Mouse (Mus musculus): ENCODE measurements around the gene Mprip. TPM values are rescaled to one million over a fixed set of nuclear protein-coding genes. Genes with fewer than 3 reads are reported as not detected.
A peak's percentile ranks its signal among the peaks of the same experiment; 100 is the strongest.

The Mprip gene
- polyA plus RNA-seq, 1 experiment from 2014 or later = 26.6 TPM

DNA sequence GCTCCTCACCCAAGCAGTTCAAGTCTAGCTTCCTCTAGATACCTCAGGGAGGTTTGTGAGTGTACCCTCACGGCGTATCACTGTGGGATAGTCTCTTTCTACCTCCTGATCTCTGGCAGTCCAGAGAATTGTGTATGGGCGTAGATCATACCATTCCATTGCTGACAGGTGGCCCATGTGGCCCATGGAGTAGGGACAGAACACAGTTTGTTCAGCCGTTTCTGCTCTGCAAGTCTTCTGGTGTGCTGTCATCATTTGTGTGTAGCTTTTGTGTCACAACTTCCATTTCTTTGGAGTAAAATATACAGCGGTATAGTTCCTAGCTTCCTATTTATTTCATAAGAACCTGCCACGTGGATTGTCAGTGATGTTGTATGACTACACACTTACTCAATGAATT lies 23.9 kb downstream of the Mprip start:
- H3K9ac ChIP-seq (ENCODE audit: low read length) = no peak overlapping the region
- H3K36me3 ChIP-seq (ENCODE audit: control insufficient read depth, insufficient read depth) = no peaks in the 10 kb centered on the region
- H3K9me3 ChIP-seq (replicated peaks; ENCODE audit: control insufficient read depth, low read length) = no peaks in the 10 kb centered on the region
- H3K27ac ChIP-seq (ENCODE audit: low read length) = no peak overlapping the region
- no peak overlapping the region for H3K4me3 ChIP-seq (ENCODE audit: low read length)
- no peak; the same call in 1 of the 2 replicates for ATAC-seq (replicated peaks; ENCODE audit: extremely low read depth, insufficient read depth, low FRiP score)
- H3K27me3 ChIP-seq (ENCODE audit: control insufficient read depth, insufficient read depth, low read length) = no peaks in the 10 kb centered on the region
- 93% methylated on average over 6 of the region's 6 CpGs for WGBS
- H3K4me1 ChIP-seq (ENCODE audit: control insufficient read depth, insufficient read depth, low read length) = peaks cover 13% of the 10 kb centered on the region
- H3K4me2 ChIP-seq (ENCODE audit: low read depth, low read length) = no peak overlapping the region

DNA sequence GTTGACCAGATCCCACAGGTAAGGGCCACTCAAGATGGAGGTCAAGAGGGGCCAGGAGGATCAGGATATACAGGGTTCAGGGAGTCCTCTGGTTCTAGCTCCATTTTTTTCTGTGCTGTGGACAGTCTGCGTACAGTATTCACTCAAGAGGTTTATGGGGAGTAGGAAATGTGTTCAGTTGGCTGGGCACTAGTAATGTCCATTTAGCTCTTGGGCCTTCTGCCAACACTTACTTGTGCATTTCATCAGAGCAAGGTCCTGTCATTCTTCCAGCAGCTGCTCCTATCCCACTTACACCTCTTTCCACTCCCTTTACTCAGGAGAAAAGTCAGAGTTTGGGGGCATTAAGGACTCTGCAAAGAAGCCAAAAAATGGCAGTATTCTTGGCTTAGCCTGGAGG lies 33.4 kb downstream of the Mprip start:
- WGBS = 18% methylated on average over 1 of the region's 1 CpGs
- Histone ChIP-seq H3K9ac (ENCODE audit: low read length) (no peak overlapping the region), H3K9me3 (replicated peaks; ENCODE audit: control insufficient read depth, low read length) (no peaks in the 10 kb centered on the region), H3K4me1 (ENCODE audit: control insufficient read depth, insufficient read depth, low read length) (peaks cover 13% of the 10 kb centered on the region), H3K27ac (ENCODE audit: low read length) (no peak overlapping the region; the same call in 1 of the 2 replicates), H3K27me3 (ENCODE audit: control insufficient read depth, insufficient read depth, low read length) (no peaks in the 10 kb centered on the region), H3K4me2 (ENCODE audit: low read depth, low read length) (no peak overlapping the region), H3K4me3 (ENCODE audit: low read length) (no peak overlapping the region), H3K36me3 (ENCODE audit: control insufficient read depth, insufficient read depth) (peaks cover 15% of the 10 kb centered on the region)
- no peak for ATAC-seq (replicated peaks; ENCODE audit: extremely low read depth, insufficient read depth, low FRiP score)

DNA sequence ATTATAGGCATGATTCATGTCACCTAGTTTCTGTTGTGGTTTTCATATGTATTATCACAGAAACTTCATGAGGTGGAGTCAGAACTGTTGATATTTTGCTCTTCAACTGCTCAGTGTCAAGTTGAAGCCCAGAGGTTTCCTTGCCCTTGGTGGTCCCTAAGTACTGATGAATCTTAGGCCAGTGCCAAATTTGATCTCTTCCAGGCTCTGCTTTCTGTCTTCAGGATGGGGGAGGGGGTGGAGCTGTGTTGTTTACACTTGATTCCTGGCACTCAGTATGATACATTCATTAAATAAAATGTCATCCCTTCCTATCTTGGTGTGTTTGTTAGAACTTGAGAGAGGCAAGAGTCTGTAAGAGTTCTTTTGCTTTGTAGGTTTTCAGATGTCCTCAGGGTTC lies 34.4 kb downstream of the Mprip start:
- ATAC-seq (replicated peaks; ENCODE audit: extremely low read depth, insufficient read depth, low FRiP score) = no peak
- Histone ChIP-seq H3K27ac (ENCODE audit: low read length) (no peak overlapping the region), H3K9ac (ENCODE audit: low read length) (no peak overlapping the region)

DNA sequence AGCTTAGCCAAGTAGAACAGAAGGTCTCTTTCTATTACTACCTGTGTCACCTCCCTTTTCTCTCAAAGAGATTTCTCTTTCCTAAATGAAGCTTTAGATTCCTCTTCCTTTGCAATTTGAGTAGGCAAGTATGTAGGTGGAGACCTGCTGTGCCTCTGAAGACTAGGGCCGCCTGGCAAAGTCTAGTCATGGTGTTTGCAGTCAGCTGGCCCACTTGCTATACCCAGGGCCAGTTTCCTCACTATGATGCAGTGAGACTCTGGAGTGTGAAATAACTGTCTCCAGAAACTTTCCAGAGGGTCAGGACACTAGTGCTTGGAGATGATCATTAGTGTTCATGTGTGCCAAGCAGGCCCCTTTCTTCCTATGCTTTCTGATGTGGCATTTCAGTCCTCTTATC lies 36.5 kb downstream of the Mprip start:
- H3K9ac ChIP-seq (ENCODE audit: low read length) = no peak overlapping the region
- H3K27me3 ChIP-seq (ENCODE audit: control insufficient read depth, insufficient read depth, low read length) = no peaks in the 10 kb centered on the region
- H3K4me3 ChIP-seq (ENCODE audit: low read length) = no peak overlapping the region
- no peaks in the 10 kb centered on the region for H3K9me3 ChIP-seq (replicated peaks; ENCODE audit: control insufficient read depth, low read length)
- H3K4me2 ChIP-seq (ENCODE audit: low read depth, low read length) = no peak overlapping the region
- 93% methylated on average over 1 of the region's 1 CpGs for WGBS
- ATAC-seq (replicated peaks; ENCODE audit: extremely low read depth, insufficient read depth, low FRiP score) = no peak
- H3K27ac ChIP-seq (ENCODE audit: low read length) = no peak overlapping the region
- H3K4me1 ChIP-seq (ENCODE audit: control insufficient read depth, insufficient read depth, low read length) = peaks cover 13% of the 10 kb centered on the region
- H3K36me3 ChIP-seq (ENCODE audit: control insufficient read depth, insufficient read depth) = peaks cover 20% of the 10 kb centered on the region

More for the DNA sequence above, 34.4 kb downstream of the Mprip start:
- Histone ChIP-seq H3K9me3 (replicated peaks; ENCODE audit: control insufficient read depth, low read length) (no peaks in the 10 kb centered on the region), H3K4me3 (ENCODE audit: low read length) (no peak overlapping the region), H3K4me2 (ENCODE audit: low read depth, low read length) (no peak overlapping the region), H3K27me3 (ENCODE audit: control insufficient read depth, insufficient read depth, low read length) (no peaks in the 10 kb centered on the region), H3K36me3 (ENCODE audit: control insufficient read depth, insufficient read depth) (peaks cover 16% of the 10 kb centered on the region), H3K4me1 (ENCODE audit: control insufficient read depth, insufficient read depth, low read length) (peaks cover 13% of the 10 kb centered on the region)

DNA sequence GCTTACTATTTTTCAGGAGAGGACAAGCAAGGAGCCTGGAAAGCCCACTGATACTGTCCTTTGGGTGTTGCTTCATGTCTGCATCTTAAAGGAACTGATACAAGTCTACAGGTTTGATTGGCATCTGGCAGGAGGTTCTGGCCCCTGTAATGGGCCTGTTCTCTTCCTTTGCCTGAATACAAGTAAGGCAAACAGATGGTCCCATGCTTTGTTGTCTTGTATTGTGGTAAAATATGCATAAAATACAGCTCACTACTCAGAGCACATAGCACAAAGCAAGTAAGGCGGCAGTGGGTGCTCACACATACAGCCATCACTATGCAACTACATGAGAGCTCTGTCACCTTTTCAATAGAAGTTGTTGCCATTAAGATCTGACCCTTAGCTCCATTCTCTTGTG lies 39.7 kb downstream of the Mprip start:
- H3K4me2 ChIP-seq (ENCODE audit: low read depth, low read length) = no peak overlapping the region

DNA sequence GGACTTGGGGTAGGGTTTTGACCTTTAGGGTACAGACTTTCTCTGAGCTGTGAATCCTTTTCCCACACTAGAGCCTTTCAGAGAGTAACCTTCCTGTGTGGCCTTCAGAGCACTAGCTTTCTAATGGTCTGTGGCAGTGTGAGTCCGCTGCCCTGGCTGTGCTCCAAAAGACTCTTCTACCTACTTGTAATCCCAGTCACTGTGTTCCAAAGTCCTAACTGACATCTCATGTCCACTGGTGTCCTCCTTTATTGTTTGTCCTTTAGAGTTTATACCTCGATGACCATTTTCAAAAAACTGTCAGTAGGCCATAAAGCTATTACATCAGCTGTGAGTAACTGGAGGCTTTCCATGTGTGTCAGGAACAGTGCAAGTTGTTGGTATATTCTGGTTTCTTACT lies 44.0 kb downstream of the Mprip start:
- Histone ChIP-seq H3K27me3 (ENCODE audit: control insufficient read depth, insufficient read depth, low read length) (no peaks in the 10 kb centered on the region), H3K27ac (ENCODE audit: low read length) (0 out of 2 replicates have a peak overlapping the region, but pooled peaks have one; percentile 33), H3K9me3 (replicated peaks; ENCODE audit: control insufficient read depth, low read length) (no peaks in the 10 kb centered on the region), H3K36me3 (ENCODE audit: control insufficient read depth, insufficient read depth) (peaks cover 5% of the 10 kb centered on the region; the same call in 1 of the 2 replicates), H3K9ac (ENCODE audit: low read length) (no peak overlapping the region), H3K4me2 (ENCODE audit: low read depth, low read length) (no peak overlapping the region), H3K4me1 (ENCODE audit: control insufficient read depth, insufficient read depth, low read length) (peaks cover 46% of the 10 kb centered on the region), H3K4me3 (ENCODE audit: low read length) (no peak overlapping the region)
- 66% methylated on average over 2 of the region's 2 CpGs for WGBS
- ATAC-seq (replicated peaks; ENCODE audit: extremely low read depth, insufficient read depth, low FRiP score) = no peak

More for the DNA sequence above, 39.7 kb downstream of the Mprip start:
- H3K27ac ChIP-seq (ENCODE audit: low read length) = no peak overlapping the region
- no peaks in the 10 kb centered on the region for H3K9me3 ChIP-seq (replicated peaks; ENCODE audit: control insufficient read depth, low read length)
- peaks cover 15% of the 10 kb centered on the region for H3K4me1 ChIP-seq (ENCODE audit: control insufficient read depth, insufficient read depth, low read length)
- no peak overlapping the region for H3K4me3 ChIP-seq (ENCODE audit: low read length)
- no peak for ATAC-seq (replicated peaks; ENCODE audit: extremely low read depth, insufficient read depth, low FRiP score)
- H3K36me3 ChIP-seq (ENCODE audit: control insufficient read depth, insufficient read depth) = peaks cover 20% of the 10 kb centered on the region
- WGBS = 94% methylated on average over 1 of the region's 1 CpGs
- H3K27me3 ChIP-seq (ENCODE audit: control insufficient read depth, insufficient read depth, low read length) = no peaks in the 10 kb centered on the region
- H3K9ac ChIP-seq (ENCODE audit: low read length) = no peak overlapping the region

DNA sequence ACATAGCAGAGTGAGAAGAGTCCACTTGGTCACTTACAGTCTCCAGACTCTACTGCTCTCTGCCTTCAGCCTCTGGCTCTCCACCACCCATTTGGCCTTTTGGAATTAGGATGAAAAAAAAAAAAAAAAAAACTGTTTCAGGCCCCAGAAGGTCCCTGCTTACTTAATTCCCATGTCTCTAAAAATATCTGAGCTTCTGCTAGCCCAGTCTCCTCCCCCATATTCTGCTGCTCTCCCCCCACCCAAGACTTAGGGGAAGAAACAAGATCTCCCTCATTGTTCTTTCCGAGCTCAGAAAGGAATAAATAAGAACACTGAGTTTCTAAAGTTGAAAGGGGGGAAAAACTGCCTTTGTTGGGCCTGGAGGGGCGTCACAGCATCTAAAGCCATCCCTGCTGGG lies 46.4 kb downstream of the Mprip start:
- no peaks in the 10 kb centered on the region for H3K27me3 ChIP-seq (ENCODE audit: control insufficient read depth, insufficient read depth, low read length)
- WGBS = 36% methylated on average over 2 of the region's 2 CpGs

DNA sequence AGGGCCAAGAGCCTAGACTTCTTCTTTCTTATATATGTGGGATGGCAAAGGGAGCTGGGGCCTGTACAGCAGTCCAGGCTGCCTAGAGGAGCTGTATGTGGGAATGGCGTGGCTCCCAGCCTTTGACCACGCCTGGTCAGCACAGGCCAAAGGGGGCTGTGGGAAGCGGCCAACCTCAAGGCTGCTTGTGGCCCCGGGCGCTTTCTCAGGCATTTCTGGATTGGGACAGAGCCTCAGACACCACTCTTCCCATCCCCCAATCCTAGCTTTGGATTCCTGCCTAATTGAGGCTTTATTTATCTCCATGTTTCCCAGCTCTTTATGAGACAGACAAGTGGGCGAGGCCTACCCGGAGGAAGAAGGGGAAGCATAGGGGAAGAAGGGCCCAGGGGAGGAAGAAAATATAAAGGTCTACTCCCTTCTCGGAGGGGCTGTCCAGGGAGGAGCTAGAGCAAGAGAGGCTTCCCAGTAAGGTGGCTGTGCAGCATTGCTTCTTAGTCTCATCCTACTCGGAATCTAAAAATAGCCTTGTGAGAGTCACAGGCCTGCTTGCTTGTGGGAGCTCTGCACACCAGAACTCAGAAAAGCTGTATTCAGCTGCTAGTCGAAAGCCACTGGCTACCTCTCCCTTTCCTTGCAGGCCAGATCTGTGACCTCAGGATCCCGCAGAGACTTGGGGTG lies 47.0 kb downstream of the Mprip start:
- Histone ChIP-seq H3K4me3 (ENCODE audit: low read length) (peak overlapping the region; percentile 24), H3K36me3 (ENCODE audit: control insufficient read depth, insufficient read depth) (no peaks in the 10 kb centered on the region), H3K9ac (ENCODE audit: low read length) (peak overlapping the region; percentile 69), H3K27ac (ENCODE audit: low read length) (peak overlapping the region; percentile 97), H3K9me3 (replicated peaks; ENCODE audit: control insufficient read depth, low read length) (no peaks in the 10 kb centered on the region), H3K27me3 (ENCODE audit: control insufficient read depth, insufficient read depth, low read length) (no peaks in the 10 kb centered on the region), H3K4me1 (ENCODE audit: control insufficient read depth, insufficient read depth, low read length) (peaks cover 46% of the 10 kb centered on the region), H3K4me2 (ENCODE audit: low read depth, low read length) (peak overlapping the region; percentile 62)
- WGBS = 14% methylated on average over 11 of the region's 11 CpGs
- peak; percentile 84 for ATAC-seq (replicated peaks; ENCODE audit: extremely low read depth, insufficient read depth, low FRiP score)

More for the DNA sequence above, 46.4 kb downstream of the Mprip start:
- Histone ChIP-seq H3K9ac (ENCODE audit: low read length) (peak overlapping the region; percentile 69), H3K27ac (ENCODE audit: low read length) (peak overlapping the region; percentile 97), H3K4me2 (ENCODE audit: low read depth, low read length) (peak overlapping the region; percentile 62), H3K4me3 (ENCODE audit: low read length) (no peak overlapping the region), H3K36me3 (ENCODE audit: control insufficient read depth, insufficient read depth) (no peaks in the 10 kb centered on the region), H3K9me3 (replicated peaks; ENCODE audit: control insufficient read depth, low read length) (no peaks in the 10 kb centered on the region), H3K4me1 (ENCODE audit: control insufficient read depth, insufficient read depth, low read length) (peaks cover 46% of the 10 kb centered on the region)
- ATAC-seq (replicated peaks; ENCODE audit: extremely low read depth, insufficient read depth, low FRiP score) = 0 out of 2 replicates have a peak, but pooled peaks have one; percentile 6

DNA sequence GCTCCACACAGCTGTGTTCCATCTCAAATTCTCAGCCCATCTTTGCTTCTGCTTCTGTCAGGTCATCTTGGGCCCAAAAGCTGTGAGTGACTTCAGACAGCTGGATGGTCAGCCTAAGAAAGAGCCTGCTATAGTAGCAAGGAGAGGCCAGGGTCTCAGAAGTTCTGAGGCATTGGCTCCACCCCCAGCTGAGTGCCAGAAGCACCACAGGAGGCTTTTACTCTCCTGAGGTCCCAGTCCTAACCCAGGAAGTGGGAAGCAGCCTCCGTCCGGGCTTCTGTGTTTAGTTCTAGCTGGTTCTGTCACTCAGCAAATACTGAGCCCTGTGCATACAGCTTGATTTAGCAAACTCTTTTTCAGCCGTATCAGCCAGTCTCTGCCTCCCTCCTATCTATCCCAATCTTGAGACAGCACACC lies 54.3 kb downstream of the Mprip start:
- Histone ChIP-seq H3K27me3 (ENCODE audit: control insufficient read depth, insufficient read depth, low read length) (no peaks in the 10 kb centered on the region), H3K9me3 (replicated peaks; ENCODE audit: control insufficient read depth, low read length) (no peaks in the 10 kb centered on the region), H3K4me2 (ENCODE audit: low read depth, low read length) (no peak overlapping the region), H3K27ac (ENCODE audit: low read length) (0 out of 2 replicates have a peak overlapping the region, but pooled peaks have one; percentile 7), H3K9ac (ENCODE audit: low read length) (no peak overlapping the region), H3K4me1 (ENCODE audit: control insufficient read depth, insufficient read depth, low read length) (peaks cover 29% of the 10 kb centered on the region), H3K4me3 (ENCODE audit: low read length) (no peak overlapping the region), H3K36me3 (ENCODE audit: control insufficient read depth, insufficient read depth) (no peaks in the 10 kb centered on the region; the same call in 1 of the 2 replicates)
- 60% methylated on average over 3 of the region's 3 CpGs for WGBS
- ATAC-seq (replicated peaks; ENCODE audit: extremely low read depth, insufficient read depth, low FRiP score) = no peak; the same call in 1 of the 2 replicates
